Mouse (Mus musculus) lung, embryonic 14.5 days (tissue): Measurements from ENCODE around the gene Apopt1. TPM values are rescaled to one million over a fixed set of nuclear protein-coding genes. Genes with fewer than 3 reads are reported as not detected.
A peak's percentile ranks its signal among the peaks of the same experiment; 100 is the strongest.

Experiments used
- ATAC-seq: fragments of 200-750 bp; cut with Nextera tagmentation; 2 replicates; pipeline ENCODE4 v1.8.0; 2017; ENCODE audit warnings: mild to moderate bottlenecking, moderate TSS enrichment, moderate library complexity; ENCODE audit not compliant: insufficient read depth
- DNase-seq: peaks from one replicate; pipeline ENCODE4 v3.0.0-alpha.2; 2015
- H3K27ac ChIP-seq: fragments of 300-500 bp; sonication (generic); 2 replicates; pipeline ENCODE4 v1.5.1; 2014; ENCODE audit warnings: low read depth, mild to moderate bottlenecking, moderate library complexity
- H3K27me3 ChIP-seq: fragments of 300-500 bp; sonication (generic); 2 replicates; pipeline ENCODE4 v1.6.1; 2014; ENCODE audit warnings: low read length, control low read depth; ENCODE audit not compliant: insufficient read depth
- H3K36me3 ChIP-seq: fragments of 300-500 bp; sonication (generic); 2 replicates; pipeline ENCODE4 v1.6.1; 2014; ENCODE audit warnings: control low read depth; ENCODE audit not compliant: insufficient read depth
- H3K4me1 ChIP-seq: fragments of 300-500 bp; sonication (generic); 2 replicates; pipeline ENCODE4 v1.6.1; 2014; ENCODE audit warnings: antibody characterized with exemption, control low read depth; ENCODE audit not compliant: insufficient read depth
- H3K4me2 ChIP-seq: fragments of 300-500 bp; sonication (generic); 2 replicates; pipeline ENCODE4 v1.6.1; 2014; ENCODE audit warnings: mild to moderate bottlenecking
- H3K4me3 ChIP-seq: fragments of 300-500 bp; sonication (generic); 2 replicates; pipeline ENCODE4 v1.5.1; 2014; ENCODE audit warnings: low read depth, low read length
- H3K9ac ChIP-seq: fragments of 300-500 bp; sonication (generic); 2 replicates; pipeline ENCODE4 v1.6.1; 2014
- H3K9me3 ChIP-seq: fragments of 300-500 bp; sonication (generic); 2 replicates; pipeline ENCODE4 v1.6.1; 2016; ENCODE audit warnings: low read depth, low read length, control low read depth
- CTCF ChIP-seq: IDR thresholded peaks from 2 replicates; pipeline ENCODE4 v1.5.1; 2016; ENCODE audit warnings: antibody characterized with exemption, low read depth
- WGBS: fragments of 180-500 bp; shearing (Covaris S2); extraction: QIAGEN DNeasy Blood & Tissue Kit; methylation state at CpG from one replicate; pipeline ENCODE4 v1.1.7; 2014; 5-methylcytosine and 5-hydroxymethylcytosine counted together
- polyA plus RNA-seq: library from polyadenylated mRNA; unstranded; fragments of >200 nt; fragmentation: Nextera tagmentation; extraction: Ambion mirVana; gene quantifications from 2 replicates; pipeline ENCODE4 v1.2.1, GENCODE M21; 2014

Gene Apopt1
- polyA plus RNA-seq, 1 experiment from 2014 or later, result 57.3 TPM

GRCm38 (mm10) chr12:111769816-111770577 lies 56.9 kb downstream of the Apopt1 start:
- Histone ChIP-seq H3K9me3 (no peaks in the 10 kb centered on the region), H3K9ac (no peak overlapping the region), H3K36me3 (peaks cover 34% of the 10 kb centered on the region), H3K4me1 (peaks cover 8% of the 10 kb centered on the region; the same call in 1 of the 2 replicates), H3K4me3 (no peak overlapping the region), H3K4me2 (0 out of 2 replicates have a peak overlapping the region, but pooled peaks have one; percentile 5), H3K27me3 (no peaks in the 10 kb centered on the region), H3K27ac (peak overlapping the region; percentile 82)
- 43% methylated on average over 8 of the region's 9 CpGs for whole genome bisulfite sequencing
- TF ChIP-seq CTCF, result no peak
- DNase-seq (peak; percentile 76), ATAC-seq (peak; percentile 82)

GRCm38 (mm10) chr12:111770651-111771050 lies 57.6 kb downstream of the Apopt1 start:
- no peaks in the 10 kb centered on the region for H3K9me3 ChIP-seq
- 69% methylated on average over 10 of the region's 10 CpGs for WGBS
- peaks cover 8% of the 10 kb centered on the region; the same call in 1 of the 2 replicates for H3K4me1 ChIP-seq
- H3K27ac ChIP-seq, result peak overlapping the region; percentile 51
- H3K27me3 ChIP-seq, result no peaks in the 10 kb centered on the region
- H3K9ac ChIP-seq, result no peak overlapping the region
- no peak overlapping the region for H3K4me2 ChIP-seq
- DNase-seq (no peak), ATAC-seq (no peak)
- peaks cover 40% of the 10 kb centered on the region for H3K36me3 ChIP-seq
- H3K4me3 ChIP-seq, result no peak overlapping the region
- no peak for TF ChIP-seq CTCF

- no peak overlapping the region for H3K27ac ChIP-seq
- H3K36me3 ChIP-seq, result peaks cover 71% of the 10 kb centered on the region
- TF ChIP-seq CTCF, result no peak
- no peak overlapping the region for H3K4me2 ChIP-seq
- no peak for DNase-seq
- H3K9me3 ChIP-seq, result no peaks in the 10 kb centered on the region
- no peak overlapping the region for H3K4me3 ChIP-seq
- 73% methylated on average over 16 of the region's 16 CpGs for WGBS
- peaks cover 6% of the 10 kb centered on the region; the same call in 1 of the 2 replicates for H3K4me1 ChIP-seq
- ATAC-seq, result no peak
- H3K9ac ChIP-seq, result no peak overlapping the region
- H3K27me3 ChIP-seq, result no peaks in the 10 kb centered on the region
These were observed 61.1 kb downstream of the Apopt1 start for GRCm38 (mm10) chr12:111774156-111774555.

GRCm38 (mm10) chr12:111774845-111775244 lies 61.8 kb downstream of the Apopt1 start:
- WGBS, result 73% methylated on average over 15 of the region's 15 CpGs
- H3K27ac ChIP-seq, result no peak overlapping the region
- no peaks in the 10 kb centered on the region for H3K9me3 ChIP-seq
- H3K27me3 ChIP-seq, result no peaks in the 10 kb centered on the region
- peaks cover 4% of the 10 kb centered on the region; the same call in 1 of the 2 replicates for H3K4me1 ChIP-seq
- no peak for TF ChIP-seq CTCF
- H3K36me3 ChIP-seq, result peaks cover 77% of the 10 kb centered on the region
- H3K4me2 ChIP-seq, result no peak overlapping the region
- ATAC-seq (no peak), DNase-seq (no peak)
- H3K9ac ChIP-seq, result no peak overlapping the region
- no peak overlapping the region for H3K4me3 ChIP-seq

- ATAC-seq (no peak), DNase-seq (no peak)
- H3K4me2 ChIP-seq, result no peak overlapping the region
- no peak overlapping the region for H3K27ac ChIP-seq
- 84% methylated on average over 13 of the region's 13 CpGs for WGBS
- no peak for TF ChIP-seq CTCF
- H3K27me3 ChIP-seq, result no peaks in the 10 kb centered on the region
- H3K9ac ChIP-seq, result no peak overlapping the region
- H3K4me1 ChIP-seq, result no peaks in the 10 kb centered on the region
- H3K36me3 ChIP-seq, result peaks cover 95% of the 10 kb centered on the region
- no peak overlapping the region for H3K4me3 ChIP-seq
- H3K9me3 ChIP-seq, result no peaks in the 10 kb centered on the region
These were observed 64.9 kb downstream of the Apopt1 start for GRCm38 (mm10) chr12:111777919-111778318.

GRCm38 (mm10) chr12:111779544-111779943 lies 66.5 kb downstream of the Apopt1 start:
- Histone ChIP-seq H3K36me3 (peaks cover 95% of the 10 kb centered on the region), H3K27me3 (no peaks in the 10 kb centered on the region), H3K9me3 (no peaks in the 10 kb centered on the region), H3K9ac (no peak overlapping the region), H3K4me1 (no peaks in the 10 kb centered on the region), H3K4me3 (no peak overlapping the region), H3K4me2 (no peak overlapping the region), H3K27ac (no peak overlapping the region)
- ATAC-seq, result no peak
- TF ChIP-seq CTCF, result peak; percentile 44
- 90% methylated on average over 1 of the region's 1 CpGs for WGBS
- DNase-seq, result no peak

GRCm38 (mm10) chr12:111785174-111785573 lies 72.1 kb downstream of the Apopt1 start:
- Histone ChIP-seq H3K27ac (no peak overlapping the region), H3K4me3 (no peak overlapping the region), H3K4me1 (no peaks in the 10 kb centered on the region), H3K36me3 (peaks cover 94% of the 10 kb centered on the region), H3K9ac (no peak overlapping the region), H3K27me3 (no peaks in the 10 kb centered on the region), H3K4me2 (no peak overlapping the region), H3K9me3 (no peaks in the 10 kb centered on the region)
- 62% methylated on average over 15 of the region's 15 CpGs for WGBS
- ATAC-seq (no peak), DNase-seq (no peak)
- TF ChIP-seq CTCF, result no peak
